Mouse (Mus musculus): Measurements from ENCODE around the gene Hnrnpll. TPM values are rescaled to one million over a fixed set of nuclear protein-coding genes. Genes with fewer than 3 reads are reported as not detected.

Hnrnpll gene
- polyA plus RNA-seq, 1 experiment = 30.5 TPM

- Histone ChIP-seq H3K4me3 (ENCODE audit: control insufficient read depth, insufficient read depth, low read length) (no peak overlapping the region), H3K4me1 (replicated peaks; ENCODE audit: control insufficient read depth, insufficient read depth, low read length) (peaks cover 8% of the 10 kb centered on the region), H3K27ac (ENCODE audit: control insufficient read depth, insufficient read depth, low read length) (no peak overlapping the region), H3K27me3 (ENCODE audit: control insufficient read depth, insufficient read depth, low read length) (no peaks in the 10 kb centered on the region), H3K36me3 (ENCODE audit: control insufficient read depth, insufficient read depth, low read length) (no peaks in the 10 kb centered on the region)
- DNase-seq = no peak
- 78% methylated on average over 9 of the region's 9 CpGs for WGBS
- no peak for TF ChIP-seq CTCF (IDR thresholded peaks at IDR 0.05; ENCODE audit: borderline replicate concordance, control insufficient read depth, extremely low read depth, insufficient read depth, low read length, poor library complexity)
- TF ChIP-seq POLR2A (IDR thresholded peaks at IDR 0.05; ENCODE audit: control insufficient read depth, extremely low read depth, insufficient read depth, low read length, poor library complexity) = no peak
Observed at GRCm38 (mm10) chr17:80095254-80095899, 33.2 kb upstream of the Hnrnpll start.

GRCm38 (mm10) chr17:80091879-80092549 lies 29.9 kb upstream of the Hnrnpll start:
- TF ChIP-seq POLR2A (IDR thresholded peaks at IDR 0.05; ENCODE audit: control insufficient read depth, extremely low read depth, insufficient read depth, low read length, poor library complexity) (no peak), CTCF (IDR thresholded peaks at IDR 0.05; ENCODE audit: borderline replicate concordance, control insufficient read depth, extremely low read depth, insufficient read depth, low read length, poor library complexity) (no peak)
- H3K4me3 ChIP-seq (ENCODE audit: control insufficient read depth, insufficient read depth, low read length) = no peak overlapping the region
- DNase-seq = no peak
- H3K27ac ChIP-seq (ENCODE audit: control insufficient read depth, insufficient read depth, low read length) = no peak overlapping the region
- H3K4me1 ChIP-seq (replicated peaks; ENCODE audit: control insufficient read depth, insufficient read depth, low read length) = peaks cover 8% of the 10 kb centered on the region
- WGBS = 32% methylated on average over 6 of the region's 6 CpGs
- H3K27me3 ChIP-seq (ENCODE audit: control insufficient read depth, insufficient read depth, low read length) = no peaks in the 10 kb centered on the region
- no peaks in the 10 kb centered on the region for H3K36me3 ChIP-seq (ENCODE audit: control insufficient read depth, insufficient read depth, low read length)

DNA sequence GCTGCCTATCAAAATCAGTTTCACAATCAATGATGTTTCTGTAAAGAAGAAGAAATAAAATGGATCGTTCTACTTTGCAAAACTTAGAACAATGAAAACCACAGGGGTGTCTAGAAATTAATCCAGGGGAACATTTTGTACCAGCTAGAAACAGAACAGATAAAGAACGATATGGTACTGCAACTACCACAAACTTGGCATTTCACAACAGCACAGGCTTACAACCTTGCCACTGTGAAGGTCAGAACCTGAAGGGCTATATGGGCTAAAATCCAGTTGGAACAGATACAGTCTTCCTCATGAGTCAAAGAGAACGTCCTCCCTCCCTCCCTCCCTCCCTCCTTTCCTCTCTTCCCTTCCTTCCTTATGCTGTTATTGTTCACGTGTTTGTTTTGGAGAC lies 28.4 kb upstream of the Hnrnpll start:
- no peak for DNase-seq
- no peaks in the 10 kb centered on the region for H3K36me3 ChIP-seq (ENCODE audit: control insufficient read depth, insufficient read depth, low read length)
- TF ChIP-seq CTCF (IDR thresholded peaks at IDR 0.05; ENCODE audit: borderline replicate concordance, control insufficient read depth, extremely low read depth, insufficient read depth, low read length, poor library complexity) (no peak), POLR2A (IDR thresholded peaks at IDR 0.05; ENCODE audit: control insufficient read depth, extremely low read depth, insufficient read depth, low read length, poor library complexity) (no peak)
- H3K27ac ChIP-seq (ENCODE audit: control insufficient read depth, insufficient read depth, low read length) = no peak overlapping the region
- H3K27me3 ChIP-seq (ENCODE audit: control insufficient read depth, insufficient read depth, low read length) = no peaks in the 10 kb centered on the region
- 87% methylated on average over 4 of the region's 4 CpGs for WGBS
- no peaks in the 10 kb centered on the region for H3K4me1 ChIP-seq (replicated peaks; ENCODE audit: control insufficient read depth, insufficient read depth, low read length)
- H3K4me3 ChIP-seq (ENCODE audit: control insufficient read depth, insufficient read depth, low read length) = no peak overlapping the region

- DNase-seq = no peak
- H3K27me3 ChIP-seq (ENCODE audit: control insufficient read depth, insufficient read depth, low read length) = no peaks in the 10 kb centered on the region
Observed at GRCm38 (mm10) chr17:80088168-80088567, 26.0 kb upstream of the Hnrnpll start.

DNA sequence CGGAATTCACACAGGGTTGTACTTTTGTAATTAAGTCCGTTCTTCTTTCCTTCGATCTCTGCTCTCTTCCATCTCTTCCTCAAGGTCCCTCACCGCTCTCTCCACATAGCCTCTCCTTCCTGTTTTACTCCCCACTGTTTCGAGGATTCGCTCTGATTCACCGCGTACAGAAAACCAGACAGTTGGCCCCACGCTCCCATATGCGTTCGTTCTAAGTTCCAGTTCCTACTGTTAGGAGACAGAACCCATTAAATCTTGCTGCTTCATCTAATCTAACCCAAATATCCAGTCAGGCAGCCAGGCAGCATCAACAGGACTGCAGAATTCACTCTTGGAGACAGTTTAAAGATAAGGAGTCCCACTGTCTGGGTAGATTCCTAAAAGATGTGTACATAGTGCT lies 24.5 kb upstream of the Hnrnpll start:
- 96% methylated on average over 11 of the region's 11 CpGs for WGBS
- no peak overlapping the region for H3K27ac ChIP-seq (ENCODE audit: control insufficient read depth, insufficient read depth, low read length)
- no peaks in the 10 kb centered on the region for H3K27me3 ChIP-seq (ENCODE audit: control insufficient read depth, insufficient read depth, low read length)
- no peak for TF ChIP-seq POLR2A (IDR thresholded peaks at IDR 0.05; ENCODE audit: control insufficient read depth, extremely low read depth, insufficient read depth, low read length, poor library complexity)
- TF ChIP-seq CTCF (IDR thresholded peaks at IDR 0.05; ENCODE audit: borderline replicate concordance, control insufficient read depth, extremely low read depth, insufficient read depth, low read length, poor library complexity) = no peak
- H3K36me3 ChIP-seq (ENCODE audit: control insufficient read depth, insufficient read depth, low read length) = no peaks in the 10 kb centered on the region
- H3K4me1 ChIP-seq (replicated peaks; ENCODE audit: control insufficient read depth, insufficient read depth, low read length) = no peaks in the 10 kb centered on the region
- no peak for DNase-seq
- H3K4me3 ChIP-seq (ENCODE audit: control insufficient read depth, insufficient read depth, low read length) = no peak overlapping the region

More at GRCm38 (mm10) chr17:80088168-80088567, 26.0 kb upstream of the Hnrnpll start:
- WGBS = 92% methylated on average over 3 of the region's 3 CpGs
- no peaks in the 10 kb centered on the region for H3K4me1 ChIP-seq (replicated peaks; ENCODE audit: control insufficient read depth, insufficient read depth, low read length)
- no peaks in the 10 kb centered on the region for H3K36me3 ChIP-seq (ENCODE audit: control insufficient read depth, insufficient read depth, low read length)
- TF ChIP-seq POLR2A (IDR thresholded peaks at IDR 0.05; ENCODE audit: control insufficient read depth, extremely low read depth, insufficient read depth, low read length, poor library complexity) (no peak), CTCF (IDR thresholded peaks at IDR 0.05; ENCODE audit: borderline replicate concordance, control insufficient read depth, extremely low read depth, insufficient read depth, low read length, poor library complexity) (no peak)
- no peak overlapping the region for H3K27ac ChIP-seq (ENCODE audit: control insufficient read depth, insufficient read depth, low read length)
- H3K4me3 ChIP-seq (ENCODE audit: control insufficient read depth, insufficient read depth, low read length) = no peak overlapping the region

DNA sequence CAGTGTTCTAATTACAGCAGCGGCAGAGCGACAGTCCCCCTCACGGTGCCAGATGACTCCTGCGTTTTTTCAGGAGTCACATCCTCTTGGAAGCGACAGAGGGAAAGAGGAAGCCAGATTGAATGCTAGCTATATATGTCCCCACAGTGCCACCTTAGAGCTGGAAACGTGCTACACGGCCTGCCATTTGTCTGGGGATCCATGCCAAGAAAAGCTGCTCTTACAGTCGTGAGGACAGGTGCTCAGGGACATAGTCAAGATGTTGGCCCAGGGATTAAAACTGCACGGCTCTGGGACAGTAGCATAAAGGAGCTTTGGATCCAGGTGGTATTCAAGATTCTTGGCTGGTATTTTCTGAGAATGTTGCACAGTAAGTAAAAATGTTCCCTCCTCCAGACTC lies 22.3 kb upstream of the Hnrnpll start:
- Histone ChIP-seq H3K27me3 (ENCODE audit: control insufficient read depth, insufficient read depth, low read length) (no peaks in the 10 kb centered on the region), H3K4me3 (ENCODE audit: control insufficient read depth, insufficient read depth, low read length) (no peak overlapping the region), H3K36me3 (ENCODE audit: control insufficient read depth, insufficient read depth, low read length) (no peaks in the 10 kb centered on the region), H3K4me1 (replicated peaks; ENCODE audit: control insufficient read depth, insufficient read depth, low read length) (no peaks in the 10 kb centered on the region), H3K27ac (ENCODE audit: control insufficient read depth, insufficient read depth, low read length) (no peak overlapping the region)
- TF ChIP-seq POLR2A (IDR thresholded peaks at IDR 0.05; ENCODE audit: control insufficient read depth, extremely low read depth, insufficient read depth, low read length, poor library complexity) = no peak
- TF ChIP-seq CTCF (IDR thresholded peaks at IDR 0.05; ENCODE audit: borderline replicate concordance, control insufficient read depth, extremely low read depth, insufficient read depth, low read length, poor library complexity) = no peak
- WGBS = 87% methylated on average over 9 of the region's 9 CpGs
- no peak for DNase-seq

Data from thymus, adult 2 months (tissue).